Mouse (Mus musculus) naive thymus-derived CD4-positive, alpha-beta T cell, adult 2 months (primary cell): Measurements from ENCODE around the gene Kctd3.
"Not testable (repeated sequence)": the region's sequence is repeated elsewhere in the genome, so short reads cannot be mapped to it uniquely, and the experiment has no call there.

ENCODE experiments used
- DNase-seq: peaks from one replicate; pipeline ENCODE4 v3.0.0-alpha.2; 2011; ENCODE audit warnings: low read depth

The Kctd3 gene

GRCm38 (mm10) chr1:189007239-189007979, at the start of gene Kctd3:
Kctd3 (minus strand) TSS chr1:189007841.
- peak; percentile 96 for DNase-seq

GRCm38 (mm10) chr1:189057425-189057824, 49.8 kb upstream of the Kctd3 start:
- DNase-seq = no peak

- no peak for DNase-seq
Measured at GRCm38 (mm10) chr1:189055933-189056332, 48.3 kb upstream of the Kctd3 start.

- DNase-seq = no peak
Measured at GRCm38 (mm10) chr1:189054941-189055551, 47.4 kb upstream of the Kctd3 start.

- no peak for DNase-seq
Measured at GRCm38 (mm10) chr1:189054191-189054590, 46.5 kb upstream of the Kctd3 start.

- no peak for DNase-seq
Measured at GRCm38 (mm10) chr1:189052189-189052588, 44.5 kb upstream of the Kctd3 start.

- DNase-seq = no peak
Measured at GRCm38 (mm10) chr1:189050122-189050521, 42.5 kb upstream of the Kctd3 start.

GRCm38 (mm10) chr1:189048331-189048730, 40.7 kb upstream of the Kctd3 start:
- DNase-seq = no peak

GRCm38 (mm10) chr1:189047918-189048317, 40.3 kb upstream of the Kctd3 start:
- no peak for DNase-seq

GRCm38 (mm10) chr1:189046831-189047230, 39.2 kb upstream of the Kctd3 start:
- no peak for DNase-seq

- no peak for DNase-seq
Measured at GRCm38 (mm10) chr1:189046301-189046700, 38.7 kb upstream of the Kctd3 start.

GRCm38 (mm10) chr1:189041261-189041660, 33.6 kb upstream of the Kctd3 start:
- DNase-seq = no peak

GRCm38 (mm10) chr1:189039348-189039747, 31.7 kb upstream of the Kctd3 start:
- no peak for DNase-seq

- DNase-seq = not testable (repeated sequence)
Measured at GRCm38 (mm10) chr1:189032817-189033216, 25.2 kb upstream of the Kctd3 start.

- DNase-seq = no peak
Measured at GRCm38 (mm10) chr1:189030975-189031374, 23.3 kb upstream of the Kctd3 start.

- no peak for DNase-seq
Measured at GRCm38 (mm10) chr1:189028267-189028666, 20.6 kb upstream of the Kctd3 start.

- no peak for DNase-seq
Measured at GRCm38 (mm10) chr1:189026885-189027284, 19.2 kb upstream of the Kctd3 start.

GRCm38 (mm10) chr1:189023701-189024080, 16.1 kb upstream of the Kctd3 start:
- no peak for DNase-seq

- DNase-seq = peak; percentile 45
Measured at GRCm38 (mm10) chr1:189022925-189023700, 15.5 kb upstream of the Kctd3 start.

GRCm38 (mm10) chr1:189015372-189015771, 7.7 kb upstream of the Kctd3 start:
- no peak for DNase-seq

- no peak for DNase-seq
Measured at GRCm38 (mm10) chr1:189013587-189013921, 5.9 kb upstream of the Kctd3 start.

GRCm38 (mm10) chr1:189012846-189013586, 5.4 kb upstream of the Kctd3 start:
- DNase-seq = no peak
